Mouse (Mus musculus): ENCODE data around the gene Tfip11. TPM values are rescaled to one million over a fixed set of nuclear protein-coding genes. Genes with fewer than 3 reads are reported as not detected.

The Tfip11 gene
- polyA plus RNA-seq, 1 experiment from 2014 or later: 37.2 TPM

GRCm38 (mm10) chr5:112289236-112289635, 36.9 kb upstream of the Tfip11 start:
- Histone ChIP-seq H3K27ac (ENCODE audit: low read length) (no peak overlapping the region), H3K27me3 (ENCODE audit: control insufficient read depth, insufficient read depth, low read depth, low read length) (no peaks in the 10 kb centered on the region), H3K4me1 (ENCODE audit: control insufficient read depth, insufficient read depth, low read length) (no peaks in the 10 kb centered on the region), H3K9ac (ENCODE audit: low read depth, low read length) (no peak overlapping the region), H3K36me3 (ENCODE audit: control insufficient read depth, insufficient read depth, low read length) (no peaks in the 10 kb centered on the region), H3K4me2 (ENCODE audit: low read length) (no peak overlapping the region), H3K9me3 (replicated peaks; ENCODE audit: control insufficient read depth, low read length, poor library complexity, severe bottlenecking) (no peaks in the 10 kb centered on the region), H3K4me3 (ENCODE audit: low read depth, low read length) (no peak overlapping the region)
- no peak for ATAC-seq
- WGBS: 66% methylated on average over 8 of the region's 8 CpGs

DNA sequence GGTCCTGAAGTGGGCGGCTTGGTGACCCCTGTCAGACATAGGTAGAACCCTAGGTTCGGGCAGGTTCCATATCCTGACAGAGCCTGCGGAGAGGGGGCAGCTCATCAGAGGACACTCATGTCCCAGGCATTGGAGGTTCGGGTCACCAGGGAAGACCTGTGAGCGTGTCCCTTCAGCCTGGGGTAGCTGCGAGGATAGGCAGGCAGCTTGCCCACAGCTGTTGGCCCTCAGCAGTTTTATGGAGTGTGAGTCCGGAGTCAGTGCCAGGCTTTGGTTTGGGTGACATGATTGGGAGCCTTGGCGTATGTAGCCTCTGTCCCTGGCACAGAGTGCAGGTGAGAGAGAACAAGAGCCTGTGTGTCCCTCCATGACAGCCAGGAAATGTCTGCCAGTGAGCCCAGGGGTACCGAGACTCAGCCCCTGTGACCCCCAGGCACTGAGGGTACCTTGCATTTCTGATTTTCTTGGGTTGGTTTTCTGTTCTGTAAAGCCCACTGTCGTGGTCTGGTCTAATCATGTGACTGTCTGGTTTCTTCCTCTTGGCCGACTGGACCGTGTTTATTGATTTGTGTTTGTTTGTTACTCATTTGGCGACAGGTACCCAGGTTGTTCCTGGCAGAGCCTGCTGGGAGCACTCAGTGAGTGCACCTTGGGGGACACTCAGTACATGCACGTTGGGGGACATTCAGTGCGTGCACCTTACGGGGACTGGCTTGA, 36.2 kb upstream of the Tfip11 start:
- Histone ChIP-seq H3K4me2 (ENCODE audit: low read length) (no peak overlapping the region), H3K9me3 (replicated peaks; ENCODE audit: control insufficient read depth, low read length, poor library complexity, severe bottlenecking) (no peaks in the 10 kb centered on the region), H3K36me3 (ENCODE audit: control insufficient read depth, insufficient read depth, low read length) (no peaks in the 10 kb centered on the region), H3K27ac (ENCODE audit: low read length) (no peak overlapping the region), H3K9ac (ENCODE audit: low read depth, low read length) (no peak overlapping the region), H3K4me1 (ENCODE audit: control insufficient read depth, insufficient read depth, low read length) (peaks cover 3% of the 10 kb centered on the region; the same call in 1 of the 2 replicates), H3K4me3 (ENCODE audit: low read depth, low read length) (no peak overlapping the region), H3K27me3 (ENCODE audit: control insufficient read depth, insufficient read depth, low read depth, low read length) (no peaks in the 10 kb centered on the region)
- ATAC-seq: no peak
- WGBS: 89% methylated on average over 16 of the region's 16 CpGs

GRCm38 (mm10) chr5:112290536-112290880, 35.6 kb upstream of the Tfip11 start:
- no peak for ATAC-seq
- WGBS: 85% methylated on average over 8 of the region's 8 CpGs
- H3K4me2 ChIP-seq (ENCODE audit: low read length): no peak overlapping the region
- H3K9ac ChIP-seq (ENCODE audit: low read depth, low read length): no peak overlapping the region
- no peak overlapping the region for H3K27ac ChIP-seq (ENCODE audit: low read length)
- no peaks in the 10 kb centered on the region for H3K36me3 ChIP-seq (ENCODE audit: control insufficient read depth, insufficient read depth, low read length)
- no peaks in the 10 kb centered on the region for H3K9me3 ChIP-seq (replicated peaks; ENCODE audit: control insufficient read depth, low read length, poor library complexity, severe bottlenecking)
- H3K4me1 ChIP-seq (ENCODE audit: control insufficient read depth, insufficient read depth, low read length): peaks cover 6% of the 10 kb centered on the region
- H3K4me3 ChIP-seq (ENCODE audit: low read depth, low read length): no peak overlapping the region
- H3K27me3 ChIP-seq (ENCODE audit: control insufficient read depth, insufficient read depth, low read depth, low read length): no peaks in the 10 kb centered on the region

GRCm38 (mm10) chr5:112291866-112292265, 34.3 kb upstream of the Tfip11 start:
- Histone ChIP-seq H3K4me3 (ENCODE audit: low read depth, low read length) (no peak overlapping the region), H3K36me3 (ENCODE audit: control insufficient read depth, insufficient read depth, low read length) (no peaks in the 10 kb centered on the region), H3K27me3 (ENCODE audit: control insufficient read depth, insufficient read depth, low read depth, low read length) (no peaks in the 10 kb centered on the region), H3K9me3 (replicated peaks; ENCODE audit: control insufficient read depth, low read length, poor library complexity, severe bottlenecking) (no peaks in the 10 kb centered on the region), H3K4me1 (ENCODE audit: control insufficient read depth, insufficient read depth, low read length) (peaks cover 6% of the 10 kb centered on the region), H3K9ac (ENCODE audit: low read depth, low read length) (no peak overlapping the region), H3K27ac (ENCODE audit: low read length) (no peak overlapping the region), H3K4me2 (ENCODE audit: low read length) (no peak overlapping the region)
- 76% methylated on average over 5 of the region's 5 CpGs for WGBS
- ATAC-seq: no peak

DNA sequence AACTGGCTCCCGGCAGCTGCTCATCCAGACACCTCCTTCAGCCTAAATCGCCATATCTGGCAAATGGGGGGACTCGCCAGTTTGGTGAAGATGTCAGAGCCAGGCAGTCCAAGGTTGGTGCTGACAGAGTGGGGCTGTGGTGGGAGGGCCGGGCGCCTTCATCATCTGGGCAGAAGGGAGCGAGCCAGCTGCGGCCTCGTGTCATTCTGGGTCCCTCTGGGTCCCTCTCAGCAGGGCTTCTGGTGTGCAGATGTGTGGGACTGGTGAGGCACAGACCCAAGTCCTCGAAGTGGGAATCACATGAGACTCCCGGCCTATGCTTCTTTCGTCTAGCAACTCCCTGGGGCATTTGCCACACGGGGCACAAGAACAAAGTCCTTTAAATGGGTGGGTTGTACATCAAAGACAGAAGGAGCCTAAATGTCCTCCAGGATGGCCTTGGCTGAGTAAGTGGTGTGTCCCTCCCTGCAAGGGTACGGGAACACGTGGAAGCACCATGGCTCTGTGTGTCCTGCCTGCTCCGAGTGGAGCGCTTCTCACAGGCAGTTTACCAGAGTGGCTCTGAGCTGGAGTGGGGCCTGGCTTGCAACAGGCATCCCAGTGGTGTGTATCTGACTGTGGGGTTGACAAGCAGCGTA, 33.7 kb upstream of the Tfip11 start:
- no peaks in the 10 kb centered on the region for H3K36me3 ChIP-seq (ENCODE audit: control insufficient read depth, insufficient read depth, low read length)
- WGBS: 75% methylated on average over 17 of the region's 17 CpGs
- H3K4me2 ChIP-seq (ENCODE audit: low read length): no peak overlapping the region
- H3K4me3 ChIP-seq (ENCODE audit: low read depth, low read length): no peak overlapping the region
- H3K9ac ChIP-seq (ENCODE audit: low read depth, low read length): no peak overlapping the region
- no peaks in the 10 kb centered on the region for H3K27me3 ChIP-seq (ENCODE audit: control insufficient read depth, insufficient read depth, low read depth, low read length)
- peaks cover 6% of the 10 kb centered on the region for H3K4me1 ChIP-seq (ENCODE audit: control insufficient read depth, insufficient read depth, low read length)
- no peaks in the 10 kb centered on the region for H3K9me3 ChIP-seq (replicated peaks; ENCODE audit: control insufficient read depth, low read length, poor library complexity, severe bottlenecking)
- no peak for ATAC-seq
- H3K27ac ChIP-seq (ENCODE audit: low read length): no peak overlapping the region

DNA sequence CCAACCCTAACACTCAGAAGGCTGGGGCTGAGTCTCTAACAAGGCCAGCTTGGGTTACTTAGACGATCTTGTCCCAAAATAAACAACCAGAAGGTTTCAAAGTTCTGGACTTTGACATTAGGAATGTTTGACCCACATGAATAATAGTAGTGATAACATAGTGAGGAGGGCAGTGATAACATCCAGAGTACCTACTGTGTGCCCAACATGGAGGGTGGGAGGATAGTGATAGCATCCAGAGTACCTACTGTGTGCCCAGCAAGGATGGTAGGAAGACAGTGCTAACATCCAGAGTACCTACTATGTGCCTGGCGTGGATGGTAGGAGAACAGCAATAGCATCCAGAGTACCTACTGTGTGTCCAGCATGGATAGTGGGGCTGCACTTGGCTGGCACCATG, 32.4 kb upstream of the Tfip11 start:
- peaks cover 6% of the 10 kb centered on the region for H3K4me1 ChIP-seq (ENCODE audit: control insufficient read depth, insufficient read depth, low read length)
- H3K36me3 ChIP-seq (ENCODE audit: control insufficient read depth, insufficient read depth, low read length): no peaks in the 10 kb centered on the region
- H3K4me2 ChIP-seq (ENCODE audit: low read length): no peak overlapping the region
- H3K27me3 ChIP-seq (ENCODE audit: control insufficient read depth, insufficient read depth, low read depth, low read length): no peaks in the 10 kb centered on the region
- H3K9ac ChIP-seq (ENCODE audit: low read depth, low read length): no peak overlapping the region
- H3K4me3 ChIP-seq (ENCODE audit: low read depth, low read length): no peak overlapping the region
- 89% methylated on average over 2 of the region's 2 CpGs for WGBS
- H3K9me3 ChIP-seq (replicated peaks; ENCODE audit: control insufficient read depth, low read length, poor library complexity, severe bottlenecking): no peaks in the 10 kb centered on the region
- H3K27ac ChIP-seq (ENCODE audit: low read length): no peak overlapping the region
- no peak for ATAC-seq

DNA sequence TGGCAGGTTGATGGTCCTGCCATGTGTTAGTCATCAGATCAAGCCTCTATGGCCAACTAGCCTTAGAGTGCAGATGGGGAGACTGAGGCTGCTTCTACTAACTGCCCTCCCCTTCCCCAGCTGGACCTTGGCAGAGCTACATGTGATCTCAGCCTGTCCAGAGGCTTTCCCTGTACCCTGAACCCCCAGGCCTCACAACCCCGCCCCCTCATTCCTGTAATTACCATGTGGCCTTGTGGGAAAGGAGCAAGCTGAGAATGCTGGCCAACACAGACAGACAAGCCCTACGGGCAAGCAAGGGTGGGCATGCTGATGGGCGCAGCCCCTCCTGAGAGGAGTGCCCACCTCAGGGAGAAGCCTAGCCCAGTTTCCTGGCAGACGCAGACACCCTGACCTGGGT, 31.5 kb upstream of the Tfip11 start:
- Histone ChIP-seq H3K4me3 (ENCODE audit: low read depth, low read length) (no peak overlapping the region), H3K36me3 (ENCODE audit: control insufficient read depth, insufficient read depth, low read length) (no peaks in the 10 kb centered on the region), H3K4me1 (ENCODE audit: control insufficient read depth, insufficient read depth, low read length) (peaks cover 6% of the 10 kb centered on the region), H3K9me3 (replicated peaks; ENCODE audit: control insufficient read depth, low read length, poor library complexity, severe bottlenecking) (no peaks in the 10 kb centered on the region), H3K4me2 (ENCODE audit: low read length) (no peak overlapping the region), H3K27ac (ENCODE audit: low read length) (no peak overlapping the region), H3K27me3 (ENCODE audit: control insufficient read depth, insufficient read depth, low read depth, low read length) (no peaks in the 10 kb centered on the region), H3K9ac (ENCODE audit: low read depth, low read length) (0 out of 2 replicates have a peak overlapping the region, but pooled peaks have one; percentile 25)
- ATAC-seq: no peak
- 64% methylated on average over 4 of the region's 4 CpGs for WGBS

GRCm38 (mm10) chr5:112295162-112295561, 31.0 kb upstream of the Tfip11 start:
- H3K9me3 ChIP-seq (replicated peaks; ENCODE audit: control insufficient read depth, low read length, poor library complexity, severe bottlenecking): no peaks in the 10 kb centered on the region
- H3K4me1 ChIP-seq (ENCODE audit: control insufficient read depth, insufficient read depth, low read length): peaks cover 6% of the 10 kb centered on the region
- H3K4me2 ChIP-seq (ENCODE audit: low read length): no peak overlapping the region
- H3K9ac ChIP-seq (ENCODE audit: low read depth, low read length): no peak overlapping the region
- H3K36me3 ChIP-seq (ENCODE audit: control insufficient read depth, insufficient read depth, low read length): no peaks in the 10 kb centered on the region
- 30% methylated on average over 8 of the region's 8 CpGs for WGBS
- H3K27me3 ChIP-seq (ENCODE audit: control insufficient read depth, insufficient read depth, low read depth, low read length): no peaks in the 10 kb centered on the region
- no peak for ATAC-seq
- no peak overlapping the region for H3K4me3 ChIP-seq (ENCODE audit: low read depth, low read length)
- no peak overlapping the region for H3K27ac ChIP-seq (ENCODE audit: low read length)

DNA sequence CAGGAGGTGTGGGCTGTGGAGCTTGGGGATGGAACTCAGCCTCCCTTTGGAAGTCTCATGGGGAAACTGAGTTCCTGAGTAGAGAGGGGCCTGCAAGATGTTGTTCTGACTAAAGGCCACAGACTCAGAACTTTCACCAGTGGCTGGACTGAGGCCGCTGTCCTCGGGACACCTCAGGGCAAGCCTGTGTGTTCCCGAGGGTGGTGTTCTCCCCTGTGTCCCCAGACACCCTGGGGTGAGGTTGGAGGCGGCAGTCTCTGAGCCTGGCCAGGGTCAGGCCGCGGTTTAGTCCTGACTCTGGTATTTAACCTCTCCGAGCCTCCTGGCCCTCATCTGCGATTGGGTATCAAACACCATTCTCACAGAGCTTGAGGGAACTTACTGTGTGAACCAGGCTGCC, 30.6 kb upstream of the Tfip11 start:
- H3K27ac ChIP-seq (ENCODE audit: low read length): no peak overlapping the region
- no peak for ATAC-seq
- no peaks in the 10 kb centered on the region for H3K27me3 ChIP-seq (ENCODE audit: control insufficient read depth, insufficient read depth, low read depth, low read length)
- H3K4me2 ChIP-seq (ENCODE audit: low read length): no peak overlapping the region
- no peak overlapping the region for H3K4me3 ChIP-seq (ENCODE audit: low read depth, low read length)
- H3K36me3 ChIP-seq (ENCODE audit: control insufficient read depth, insufficient read depth, low read length): no peaks in the 10 kb centered on the region
- H3K4me1 ChIP-seq (ENCODE audit: control insufficient read depth, insufficient read depth, low read length): peaks cover 6% of the 10 kb centered on the region
- 57% methylated on average over 8 of the region's 8 CpGs for WGBS
- no peaks in the 10 kb centered on the region for H3K9me3 ChIP-seq (replicated peaks; ENCODE audit: control insufficient read depth, low read length, poor library complexity, severe bottlenecking)
- no peak overlapping the region for H3K9ac ChIP-seq (ENCODE audit: low read depth, low read length)

Measured in midbrain, embryonic 16.5 days (tissue).